In the genomic region with DNA sequence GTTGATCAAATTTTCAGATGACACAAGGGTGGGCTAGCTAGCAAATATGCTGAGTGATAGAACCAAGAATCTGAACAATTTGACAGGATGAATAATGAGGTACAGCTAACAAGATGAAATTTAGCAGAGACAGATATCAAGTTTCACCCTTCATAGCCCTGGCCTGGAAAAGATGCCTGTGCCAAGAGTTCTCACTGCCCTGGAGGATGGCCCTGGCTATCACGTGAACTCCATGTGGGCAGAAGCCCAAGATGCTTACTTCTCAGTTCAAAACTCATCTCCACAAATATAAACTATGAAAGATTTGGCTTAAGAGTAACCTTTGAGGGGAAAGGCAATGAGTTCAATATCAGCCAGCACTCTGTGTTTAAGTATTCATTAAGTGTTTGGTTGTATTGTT, we compare ENCODE assay signal across 15 mouse cellular contexts.
"Had no signal": no experiment of that assay in that cellular context is flagged by ENCODE, and none has a peak within 500 bp of the region (broad histone marks: within the 10 kb centered on the region; RNA-seq: fewer than 3 reads in every experiment).

No protein-coding gene starts in this region.

- H3K4me1 ChIP-seq: stomach, embryonic 15.5 days had no signal

- ATAC-seq: liver, postnatal 0 days had no signal

- H3K4me2 ChIP-seq: midbrain, embryonic 11.5 days; stomach, embryonic 15.5 days had no signal

- H3K9me3 ChIP-seq: stomach, embryonic 15.5 days had no signal

- H3K9ac ChIP-seq: liver, embryonic 14.5 days; liver, postnatal 0 days; stomach, embryonic 15.5 days had no signal

- H3K36me3 ChIP-seq: stomach, embryonic 15.5 days had no signal

- H3K4me3 ChIP-seq: left cerebral cortex, adult 2 months; stomach, embryonic 15.5 days had no signal

- DNase-seq: kidney, adult 18-20 months; kidney, adult 9 months; kidney, postnatal 36 days; layer of hippocampus, postnatal 36 days; liver, postnatal 0 days; lung, postnatal 14 days; lung, postnatal 4 days; midbrain, embryonic 14.5 days; right cerebral cortex, postnatal 14 days; right cerebral cortex, postnatal 4 days; thymus, postnatal 36 days had no signal

- H3K27me3 ChIP-seq: stomach, embryonic 15.5 days had no signal

- H3K27ac ChIP-seq: left cerebral cortex, adult 2 months; liver, embryonic 14.5 days; stomach, embryonic 15.5 days had no signal
